Mouse (Mus musculus): ENCODE data around the gene Ngef.

DNA sequence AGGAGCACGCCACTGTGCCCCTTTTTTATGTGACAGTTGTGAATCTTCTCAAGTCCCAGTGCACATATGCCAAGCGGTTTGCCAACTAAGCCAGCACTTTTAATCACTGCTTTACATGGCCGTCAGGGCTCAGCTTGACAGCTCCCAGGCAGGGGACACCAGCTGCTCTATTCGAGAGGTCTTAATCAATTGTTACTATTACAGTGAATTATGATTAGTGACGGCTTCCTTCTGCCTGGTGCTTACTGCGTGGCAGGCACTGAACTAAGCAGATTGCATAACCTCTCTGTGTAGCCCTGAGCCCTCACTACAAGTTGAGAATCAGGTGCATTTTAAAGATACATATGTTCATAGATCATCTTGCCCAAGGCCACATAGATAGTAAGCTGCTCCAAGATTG lies 683 bp upstream of the Ngef start:
- TF ChIP-seq CTCF (conservative IDR thresholded peaks at IDR 0.05; ENCODE audit: insufficient read depth, insufficient read length, low read depth, low read length), result no peak
- no peak for TF ChIP-seq POLR2A (IDR thresholded peaks at IDR 0.05; ENCODE audit: low read depth, low read length)
